Mouse (Mus musculus) lung, postnatal 0 days (tissue): ENCODE measurements at regions not wholly inside any gene's neighbourhood (a gene's known extent, or its start where the extent isn't known, plus 50 kb on each side); places are given as distances from the start of the nearest gene placed in this dataset.

Source experiments
- CTCF ChIP-seq: IDR thresholded peaks from 2 replicates; pipeline ENCODE4 v1.5.1; 2016; ENCODE audit warnings: antibody characterized with exemption, mild to moderate bottlenecking
- EP300 ChIP-seq: IDR thresholded peaks from 2 replicates; pipeline ENCODE4 v1.6.1; 2016; ENCODE audit warnings: antibody characterized with exemption, mild to moderate bottlenecking, control low read depth

DNA sequence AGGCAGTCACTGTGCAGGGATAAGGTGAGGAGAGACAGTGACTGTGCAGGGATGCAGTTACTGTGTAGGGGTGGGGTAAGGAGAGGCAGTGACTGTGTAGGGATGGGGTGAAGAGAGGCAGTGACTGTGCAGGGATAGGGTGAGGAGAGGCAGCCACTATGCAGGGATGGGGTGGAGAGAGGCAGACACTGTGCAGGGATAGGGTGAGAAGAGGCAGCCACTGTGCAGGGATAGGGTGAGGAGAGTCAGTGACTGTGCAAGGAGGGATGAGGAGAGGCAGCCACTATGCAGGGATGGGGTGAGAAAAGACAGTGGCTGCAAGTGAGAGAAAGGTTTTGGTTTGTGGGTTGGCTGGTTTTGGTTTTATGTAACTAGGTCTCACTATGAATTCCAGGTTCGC, 221.8 kb upstream of the Kdm8 start:
- TF ChIP-seq CTCF (no peak), EP300 (no peak)
